Mouse (Mus musculus) right cerebral cortex, postnatal 36 days (tissue): ENCODE results near the gene Mink1.

Source experiments
- DNase-seq, 2 experiments: peaks; one replicate each; pipeline ENCODE4 v3.0.0; 2022; ENCODE audit warnings: low spot score in 2 of 2, mixed read lengths in 1 of 2

The Mink1 gene

GRCm38 (mm10) chr11:70635601-70636000 is 72.9 kb downstream of the Mink1 start:
- no peak for DNase-seq

GRCm38 (mm10) chr11:70637764-70638163 is 75.1 kb downstream of the Mink1 start:
- no peak for DNase-seq

- no peak for DNase-seq
Measured at GRCm38 (mm10) chr11:70638293-70638692, 75.6 kb downstream of the Mink1 start.

DNA sequence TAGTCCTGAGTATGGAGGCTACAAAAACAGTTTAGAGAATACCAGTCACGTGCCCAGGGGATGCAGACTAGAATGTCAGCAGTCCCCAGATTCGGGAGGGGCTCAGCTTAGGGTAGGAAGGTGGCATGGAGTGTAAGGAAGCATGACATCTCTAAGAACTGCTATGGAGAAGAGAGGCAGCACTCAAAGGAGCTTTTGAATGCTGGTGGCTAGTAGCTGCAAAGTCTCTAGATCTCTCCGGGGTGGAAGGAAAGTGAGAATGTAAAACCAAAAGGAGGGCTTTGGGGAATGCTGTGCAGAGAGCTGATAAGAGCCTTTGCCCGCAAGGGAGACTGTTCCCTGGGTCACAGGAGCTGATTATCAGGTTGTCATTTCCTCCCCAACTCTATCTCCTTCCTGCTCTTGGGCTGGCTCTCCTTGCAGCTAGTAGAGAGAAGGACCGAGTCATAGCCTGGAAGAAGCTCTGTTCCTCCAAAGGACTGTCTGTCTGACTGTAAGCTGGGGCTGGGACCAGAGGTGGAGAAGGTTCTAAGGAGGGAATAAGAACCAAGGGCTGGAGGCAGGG is 76.1 kb downstream of the Mink1 start, which contains the start of gene Gp1ba:
Gp1ba (plus strand) TSS at position 409 of the 565 bp plus-strand sequence.
- DNase-seq, result no peak

DNA sequence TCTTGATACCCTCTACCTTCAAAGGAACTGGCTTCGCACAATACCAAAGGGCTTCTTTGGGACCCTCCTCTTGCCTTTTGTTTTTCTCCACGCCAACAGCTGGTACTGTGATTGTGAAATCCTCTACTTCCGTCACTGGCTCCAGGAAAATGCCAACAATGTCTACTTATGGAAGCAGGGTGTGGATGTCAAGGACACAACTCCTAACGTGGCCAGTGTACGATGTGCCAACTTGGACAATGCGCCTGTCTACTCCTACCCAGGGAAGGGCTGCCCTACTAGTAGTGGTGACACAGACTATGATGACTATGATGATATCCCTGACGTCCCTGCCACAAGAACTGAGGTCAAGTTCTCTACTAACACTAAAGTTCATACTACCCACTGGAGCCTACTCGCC is 77.3 kb downstream of the Mink1 start:
- DNase-seq, result no peak

DNA sequence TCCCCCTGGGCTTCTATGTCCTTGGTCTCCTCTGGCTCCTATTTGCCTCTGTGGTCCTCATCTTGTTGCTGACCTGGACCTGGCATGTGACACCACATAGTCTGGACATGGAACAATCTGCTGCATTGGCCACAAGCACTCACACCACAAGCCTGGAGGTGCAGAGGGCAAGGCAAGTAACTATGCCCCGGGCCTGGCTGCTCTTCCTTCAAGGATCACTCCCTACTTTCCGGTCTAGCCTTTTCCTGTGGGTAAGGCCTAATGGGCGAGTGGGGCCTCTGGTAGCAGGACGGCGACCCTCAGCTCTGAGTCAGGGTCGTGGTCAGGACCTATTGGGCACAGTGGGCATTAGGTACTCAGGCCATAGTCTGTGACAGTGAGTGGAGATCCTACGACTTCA is 78.6 kb downstream of the Mink1 start:
- no peak for DNase-seq

GRCm38 (mm10) chr11:70643051-70643450 is 80.4 kb downstream of the Mink1 start:
- no peak for DNase-seq

DNA sequence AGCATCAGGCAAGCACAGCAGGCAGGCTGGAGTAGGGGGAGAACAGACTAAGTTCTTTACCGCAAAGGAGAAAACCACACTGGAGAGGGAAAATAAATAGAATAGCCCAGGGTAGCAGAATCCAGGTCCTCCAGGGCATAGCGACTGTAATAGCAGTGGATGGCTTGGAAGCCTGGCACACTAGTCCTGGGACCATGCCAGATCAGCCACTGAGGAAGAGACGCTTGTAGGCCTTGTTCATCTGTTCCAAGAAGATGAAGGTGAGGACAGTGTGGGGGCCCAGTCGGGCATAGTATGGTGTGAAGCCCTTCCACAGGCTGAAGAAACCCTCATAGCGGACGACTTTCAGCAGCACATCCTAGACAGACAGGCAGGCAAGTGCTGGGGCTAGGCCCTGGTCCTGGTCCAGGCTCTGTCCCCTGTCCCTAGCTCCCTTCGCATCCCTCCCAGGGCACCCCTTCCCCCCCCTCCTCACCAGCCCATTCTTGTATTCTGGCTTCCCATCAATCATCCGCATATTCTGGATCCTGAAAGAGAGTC is 82.0 kb downstream of the Mink1 start:
- no peak for DNase-seq

- no peak for DNase-seq
Measured at GRCm38 (mm10) chr11:70645461-70646258, 83.0 kb downstream of the Mink1 start.

DNA sequence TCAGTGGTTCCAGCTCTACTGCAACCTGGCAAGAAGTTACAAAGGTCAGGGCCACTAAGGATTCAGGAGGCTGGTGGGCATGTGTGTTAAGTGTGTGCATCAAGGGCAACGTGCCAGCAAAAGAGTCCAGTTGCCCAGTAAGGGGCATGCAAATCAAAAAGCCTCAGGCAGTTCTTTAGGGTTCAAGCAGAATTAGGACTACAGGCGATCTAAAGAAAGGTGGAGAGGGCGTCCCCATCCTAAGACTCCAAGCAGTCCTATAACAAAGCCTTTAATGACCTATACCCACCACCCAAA is 83.5 kb downstream of the Mink1 start:
- no peak for DNase-seq

DNA sequence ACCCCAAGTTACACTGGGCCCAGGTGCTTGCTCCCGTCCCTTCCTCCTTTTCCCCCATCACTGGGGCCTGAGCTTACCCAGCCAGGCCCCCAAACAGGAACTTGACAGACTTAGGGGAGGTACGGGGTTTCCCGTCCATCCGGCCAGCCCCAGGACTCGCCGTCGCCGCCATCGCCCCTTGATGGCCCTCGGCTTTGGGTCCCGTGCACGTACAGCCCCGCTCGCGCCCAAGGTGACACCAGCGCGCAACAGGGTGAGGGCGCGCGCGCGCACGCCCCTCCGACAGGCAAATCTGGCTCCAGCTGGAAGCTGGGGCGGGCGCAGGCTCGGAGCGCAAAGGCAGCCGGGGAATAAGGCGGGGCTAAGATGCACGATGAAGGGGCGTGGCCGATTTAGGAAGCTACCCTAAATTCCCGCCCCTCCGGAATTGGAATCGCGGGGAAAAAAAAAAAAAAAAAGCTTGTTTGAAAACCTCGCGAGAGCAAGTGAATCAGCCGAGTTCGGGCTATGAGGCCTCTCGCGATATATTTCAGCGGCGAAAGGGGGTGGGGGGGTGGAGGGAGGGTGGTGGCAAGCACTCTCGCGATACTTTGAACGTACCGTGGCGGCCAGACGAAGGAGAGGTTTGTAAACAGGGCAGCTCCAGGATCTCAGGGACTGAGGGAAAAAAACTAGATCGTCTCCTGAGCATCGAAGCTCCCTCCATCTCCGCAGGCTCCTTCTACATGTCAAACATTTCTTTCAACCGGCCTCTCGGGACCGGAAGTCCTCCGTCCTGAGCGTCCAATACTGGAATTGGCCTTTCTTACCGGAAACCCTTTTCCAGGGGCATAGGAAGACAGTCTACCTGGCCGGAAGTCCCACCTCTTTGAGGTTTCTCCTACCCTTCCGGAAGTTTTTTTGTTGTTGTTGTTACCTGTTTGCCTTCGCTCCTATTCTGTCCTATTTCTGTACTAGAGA is 84.3 kb downstream of the Mink1 start, which contains the start of the genes Rnf167 and Slc25a11:
Rnf167 (plus strand) TSS at position 545 of the 960 bp plus-strand sequence.
Slc25a11 (minus strand) TSS at position 789 of the 960 bp plus-strand sequence.
- peak; percentile 96 for DNase-seq

- DNase-seq, result no peak
Measured at GRCm38 (mm10) chr11:70647716-70648420, 85.2 kb downstream of the Mink1 start.

- DNase-seq, result no peak
Measured at GRCm38 (mm10) chr11:70648512-70648911, 85.8 kb downstream of the Mink1 start.

GRCm38 (mm10) chr11:70649185-70649734 is 86.6 kb downstream of the Mink1 start:
- DNase-seq, result no peak

- no peak for DNase-seq
Measured at GRCm38 (mm10) chr11:70650322-70651175, 87.9 kb downstream of the Mink1 start.

- DNase-seq, result no peak
Measured at GRCm38 (mm10) chr11:70651391-70651790, 88.7 kb downstream of the Mink1 start.

DNA sequence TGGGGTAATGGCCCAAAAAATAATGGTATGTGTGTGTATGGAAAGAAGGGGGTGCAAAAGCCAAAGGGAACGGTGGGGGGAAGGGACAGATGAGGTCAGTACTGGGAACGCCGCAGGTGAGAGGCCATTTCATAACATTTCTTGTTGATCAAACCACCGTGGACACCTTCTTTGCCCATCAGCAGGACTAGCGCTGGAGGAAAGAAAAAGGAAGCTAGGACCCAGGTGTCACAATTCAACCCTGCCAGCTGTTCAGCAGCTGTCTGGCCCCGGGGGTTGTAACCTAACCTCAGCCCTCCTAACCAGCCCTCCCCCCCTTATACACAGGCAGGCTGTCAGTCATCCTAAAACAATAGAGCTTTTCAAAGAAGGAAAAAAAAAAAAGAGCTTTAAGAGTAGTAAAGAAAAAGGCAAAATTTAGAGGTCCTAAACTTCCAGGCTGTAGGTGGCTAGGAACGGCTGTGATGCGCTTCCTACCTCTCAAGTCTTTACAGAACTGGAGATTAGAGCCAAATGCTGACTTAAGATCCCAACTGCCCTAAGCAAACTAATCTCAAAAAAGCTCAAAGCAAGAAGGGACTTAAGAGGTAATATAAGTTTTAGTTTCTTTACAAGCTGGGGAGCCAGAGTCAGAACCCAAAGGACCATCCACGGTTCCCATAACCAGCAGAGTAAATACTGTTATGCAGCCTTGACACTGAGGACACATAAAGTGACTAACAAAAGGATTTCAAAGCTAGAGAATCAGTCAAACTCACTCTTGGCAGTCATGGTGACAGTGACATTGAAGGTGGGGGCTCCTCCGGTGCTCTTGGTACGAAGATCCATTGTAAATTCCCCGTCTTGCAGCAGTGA is 89.6 kb downstream of the Mink1 start:
- no peak for DNase-seq

DNA sequence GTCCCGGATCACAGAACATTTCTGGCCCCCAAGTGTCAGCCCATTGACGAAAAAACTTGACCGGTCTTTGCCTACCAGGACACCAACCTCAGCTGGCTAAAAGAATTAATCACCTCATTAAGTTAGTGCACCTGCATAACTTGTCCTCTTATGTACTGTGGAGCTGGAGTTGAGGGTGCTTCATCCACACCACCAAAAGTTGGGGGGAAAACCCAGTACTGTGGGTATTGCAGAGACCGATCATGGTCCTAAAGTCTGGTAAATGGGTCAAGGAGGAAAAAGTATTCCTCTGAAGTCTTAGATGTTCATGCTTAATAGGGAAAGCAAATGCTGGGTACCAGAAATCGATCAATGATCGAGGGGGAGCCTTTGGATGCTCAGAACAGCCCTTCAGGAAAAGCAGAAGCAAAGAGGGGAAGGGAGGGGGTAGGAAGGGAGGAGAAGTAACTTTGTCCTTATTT is 90.2 kb downstream of the Mink1 start:
- no peak for DNase-seq
